8 mouse cellular contexts compared by ENCODE assay signal in genomic region chr8:72421362-72422335, GRCm38 (mm10). TPM values are rescaled to one million over a fixed set of nuclear protein-coding genes. Genes with fewer than 3 reads are reported as not detected.
DNase-seq lines count a peak whose midpoint lies in the region; ATAC-seq lines count a peak whose summit lies in the region.

Gene Eps15l1 (minus strand): TSS chr8:72421460.

- DNase-seq in WW6 (ENCODE audit: low read depth, low spot score): peak; percentile 100
- DNase-seq in cerebellum, postnatal 4 days (ENCODE audit: low spot score in 2 of 2): peak; percentile 94 to 98
- peak; percentile 99 for DNase-seq in gastrocnemius, adult 18-20 months (ENCODE audit: low spot score)
- DNase-seq in left cerebral cortex, adult 18-20 months (ENCODE audit: low spot score in 2 of 2): peak; percentile 99
- DNase-seq in right cerebral cortex, adult 18-20 months: peak; percentile 99
- DNase-seq in urinary bladder, postnatal 10 days (ENCODE audit: low spot score): peak; percentile 95

- H3K4me2 ChIP-seq in hindbrain, embryonic 16.5 days (ENCODE audit: low read length): peak within 1 kb of the TSS; percentile 77

- peak; percentile 98 for ATAC-seq in hindbrain, embryonic 16.5 days

- no peaks in the 10 kb centered on the region for H3K9me3 ChIP-seq in hindbrain, embryonic 16.5 days (ENCODE audit: control insufficient read depth, low read length)

- H3K27me3 ChIP-seq in hindbrain, embryonic 16.5 days (replicated peaks; ENCODE audit: control insufficient read depth, insufficient read depth, low read length): no peaks in the 10 kb centered on the region

- H3K36me3 ChIP-seq in hindbrain, embryonic 16.5 days (ENCODE audit: control insufficient read depth, insufficient read depth, low read length): no peaks in the 10 kb centered on the region
- H3K36me3 ChIP-seq in macrophage (ENCODE audit: inconsistent target): no peaks in the 10 kb centered on the region

- WGBS in hindbrain, embryonic 16.5 days: under 1% methylated on average over 48 of the region's 48 CpGs
- 2% methylated on average over 48 of the region's 48 CpGs for WGBS in macrophage (ENCODE audit: missing documents)

- peaks cover 27% of the 10 kb centered on the region for H3K4me1 ChIP-seq in hindbrain, embryonic 16.5 days (ENCODE audit: control insufficient read depth, insufficient read depth, low read depth, low read length)

- peaks cover 42% of the 10 kb centered on the region for H3K79me2 ChIP-seq in macrophage (ENCODE audit: inconsistent target)

- H3K9ac ChIP-seq in hindbrain, embryonic 16.5 days (ENCODE audit: low read depth, low read length): peak within 1 kb of the TSS; percentile 87

- peak within 1 kb of the TSS; percentile 80 for H3K4me3 ChIP-seq in hindbrain, embryonic 16.5 days (ENCODE audit: low read length)
- peak within 1 kb of the TSS; percentile 46 for H3K4me3 ChIP-seq in macrophage (ENCODE audit: inconsistent target)

- peak within 1 kb of the TSS; percentile 84 for H3K27ac ChIP-seq in hindbrain, embryonic 16.5 days (ENCODE audit: low read depth, low read length)
- H3K27ac ChIP-seq in macrophage: peak within 1 kb of the TSS; percentile 52

RNA-seq across cellular contexts. Expression of gene Eps15l1, which starts in this region (rescaled TPM):
- total RNA-seq in gastrocnemius, adult 18-20 months (2021): 10 to 100 TPM; 21.9 to 22.5 TPM
- 51.9 and 58.4 TPM in 2 replicates for polyA plus RNA-seq in hindbrain, embryonic 16.5 days (2015; fragmentation: Nextera tagmentation; extraction: Ambion mirVana)
- 10 to 100 TPM; 62.2 to 63.4 TPM for total RNA-seq in left cerebral cortex, adult 18-20 months (2021)
- total RNA-seq in macrophage (2018; cell fraction: chromatin; rRNA removed): 100 to 1,000 TPM; 166 to 291 (median 240) TPM
- total RNA-seq in macrophage (2018; cell fraction: cytosol; rRNA removed): 10 to 100 TPM; 32.2 to 49.8 (median 40.3) TPM
- total RNA-seq in macrophage (2018; cell fraction: nucleus; rRNA removed): 100 to 1,000 TPM in 23 of 26 experiments, 10 to 100 TPM in 3; 89.3 to 211 (median 139) TPM
- 36.4 to 53.4 TPM (median 39.6 TPM) in 3 replicates for polyA plus RNA-seq in macrophage (2018)

Comparison
In these comparisons a context has a peak if more than half of its experiments do, and no peak if none do; other contexts are left out.
1. Peak in every context shown above with its lines: DNase-seq, ATAC-seq, H3K4me3 ChIP-seq and H3K27ac ChIP-seq.